ENCODE assay signal across 10 mouse cellular contexts in genomic region chr6:39527811-39528210, GRCm38 (mm10). TPM values are rescaled to one million over a fixed set of nuclear protein-coding genes. Genes with fewer than 3 reads are reported as not detected.
DNase-seq lines count a peak whose midpoint lies in the region; ATAC-seq and TF ChIP-seq lines count a peak whose summit lies in the region.
"Had no signal": no experiment of that assay in that cellular context is flagged by ENCODE, and none has a peak within 500 bp of the region (broad histone marks: within the 10 kb centered on the region; RNA-seq: fewer than 3 reads in every experiment).

No protein-coding gene starts in this region.

- peaks cover 4% of the 10 kb centered on the region; the same call in 1 of the 2 replicates for H3K36me3 ChIP-seq in lung, embryonic 15.5 days
- no peaks in the 10 kb centered on the region for H3K36me3 ChIP-seq in lung, postnatal 0 days (ENCODE audit: insufficient read depth, low read length)
- H3K36me3 ChIP-seq in hindbrain, postnatal 0 days (ENCODE audit: insufficient read depth, low read length), result peaks cover 6% of the 10 kb centered on the region; the same call in 1 of the 2 replicates
- H3K36me3 ChIP-seq in neural tube, embryonic 15.5 days, result peaks cover 6% of the 10 kb centered on the region; the same call in 1 of the 2 replicates

- no peak for ATAC-seq in lung, embryonic 15.5 days (ENCODE audit: borderline replicate concordance, extremely low read depth, low FRiP score, low TSS enrichment)
- no peak for ATAC-seq in lung, postnatal 0 days
- ATAC-seq in hindbrain, postnatal 0 days, result peak; percentile 50; the same call in 1 of the 2 replicates
- peak; percentile 46; the same call in 1 of the 2 replicates for ATAC-seq in neural tube, embryonic 15.5 days (ENCODE audit: low FRiP score)

- TF ChIP-seq EP300 in lung, postnatal 0 days (IDR thresholded peaks at IDR 0.05), result no peak

- no peak for TF ChIP-seq CTCF in lung, postnatal 0 days (IDR thresholded peaks at IDR 0.05)
- no peak for TF ChIP-seq CTCF in hindbrain, postnatal 0 days (IDR thresholded peaks at IDR 0.05; ENCODE audit: low read depth)

- no peaks in the 10 kb centered on the region for H3K27me3 ChIP-seq in lung, embryonic 15.5 days
- H3K27me3 ChIP-seq in lung, postnatal 0 days (replicated peaks; ENCODE audit: insufficient read depth, low read length), result no peaks in the 10 kb centered on the region
- no peaks in the 10 kb centered on the region for H3K27me3 ChIP-seq in hindbrain, postnatal 0 days (ENCODE audit: insufficient read depth, low read length)
- H3K27me3 ChIP-seq in neural tube, embryonic 15.5 days (replicated peaks), result no peaks in the 10 kb centered on the region

- H3K9ac ChIP-seq in lung, embryonic 15.5 days, result no peak overlapping the region
- H3K9ac ChIP-seq in lung, postnatal 0 days (replicated peaks; ENCODE audit: low read depth), result no peak overlapping the region
- H3K9ac ChIP-seq in hindbrain, postnatal 0 days (replicated peaks; ENCODE audit: low read length), result no peak overlapping the region
- no peak overlapping the region for H3K9ac ChIP-seq in neural tube, embryonic 15.5 days (replicated peaks)

- intact Hi-C loops in heart, postnatal 10 days (cut with DNase I), result no loop called here

- H3K4me1 ChIP-seq in lung, embryonic 15.5 days, result peaks cover 27% of the 10 kb centered on the region
- H3K4me1 ChIP-seq in lung, postnatal 0 days (ENCODE audit: insufficient read depth, low read depth, low read length), result peaks cover 14% of the 10 kb centered on the region; the same call in 1 of the 2 replicates
- peaks cover 15% of the 10 kb centered on the region for H3K4me1 ChIP-seq in hindbrain, postnatal 0 days (ENCODE audit: insufficient read depth, low read length)
- H3K4me1 ChIP-seq in neural tube, embryonic 15.5 days, result peaks cover 26% of the 10 kb centered on the region

- H3K9me3 ChIP-seq in lung, embryonic 15.5 days, result no peaks in the 10 kb centered on the region
- no peaks in the 10 kb centered on the region for H3K9me3 ChIP-seq in lung, postnatal 0 days (ENCODE audit: low read length)
- H3K9me3 ChIP-seq in hindbrain, postnatal 0 days (ENCODE audit: low read length), result no peaks in the 10 kb centered on the region
- H3K9me3 ChIP-seq in neural tube, embryonic 15.5 days (replicated peaks), result no peaks in the 10 kb centered on the region
- H3K9me3 ChIP-seq: embryonic facial prominence, embryonic 10.5 days had no signal

- WGBS in lung, embryonic 15.5 days, result 58% methylated on average over 4 of the region's 4 CpGs
- WGBS in lung, postnatal 0 days, result 46% methylated on average over 4 of the region's 4 CpGs
- 20% methylated on average over 4 of the region's 4 CpGs for WGBS in hindbrain, postnatal 0 days
- 27% methylated on average over 4 of the region's 4 CpGs for whole genome bisulfite sequencing in neural tube, embryonic 15.5 days

- H3K27ac ChIP-seq in lung, embryonic 15.5 days, result peak overlapping the region; percentile 65; the same call in 1 of the 2 replicates
- H3K27ac ChIP-seq in lung, postnatal 0 days (ENCODE audit: low read length), result no peak overlapping the region; the same call in 1 of the 2 replicates
- peak overlapping the region; percentile 84 for H3K27ac ChIP-seq in hindbrain, postnatal 0 days
- H3K27ac ChIP-seq in neural tube, embryonic 15.5 days (replicated peaks), result peak overlapping the region; percentile 81

- H3K4me2 ChIP-seq in lung, embryonic 15.5 days, result no peak overlapping the region
- H3K4me2 ChIP-seq in lung, postnatal 0 days (replicated peaks; ENCODE audit: low read depth, low read length), result no peak overlapping the region
- peak overlapping the region; percentile 45; the same call in 1 of the 2 replicates for H3K4me2 ChIP-seq in hindbrain, postnatal 0 days (ENCODE audit: low read depth, low read length)
- 0 out of 2 replicates have a peak overlapping the region, but pooled peaks have one; percentile 1 for H3K4me2 ChIP-seq in neural tube, embryonic 15.5 days

- peak; percentile 86 for DNase-seq in heart, adult 11 months
- no peak for DNase-seq in heart, postnatal 10 days
- no peak for DNase-seq in lung, postnatal 0 days (ENCODE audit: low spot score)
- peak; percentile 62 for DNase-seq in hindbrain, postnatal 0 days (ENCODE audit: low spot score)
- DNase-seq in embryo, embryonic 9.5 days (ENCODE audit: extremely low spot score), result no peak
- DNase-seq in urinary bladder, postnatal 10 days (ENCODE audit: low spot score), result no peak
- DNase-seq: kidney, adult 18-20 months had no signal

- H3K4me3 ChIP-seq in lung, embryonic 15.5 days, result no peak overlapping the region
- no peak overlapping the region for H3K4me3 ChIP-seq in lung, postnatal 0 days (ENCODE audit: low read depth, low read length)
- no peak overlapping the region for H3K4me3 ChIP-seq in hindbrain, postnatal 0 days (ENCODE audit: low read length)
- no peak overlapping the region for H3K4me3 ChIP-seq in neural tube, embryonic 15.5 days (replicated peaks)
- H3K4me3 ChIP-seq: embryonic facial prominence, embryonic 10.5 days had no signal

RNA-seq across cellular contexts. Expression of gene Dennd2a, which starts 29.9 kb away (rescaled TPM):
- 10 to 100 TPM; 22.9 to 23.7 TPM for total RNA-seq in heart, postnatal 10 days (2021)
- 20.5 and 20.8 TPM in 2 replicates for polyA plus RNA-seq in lung, embryonic 15.5 days (2015; fragmentation: Nextera tagmentation; extraction: Ambion mirVana)
- polyA plus RNA-seq in lung, postnatal 0 days (2015; fragmentation: Nextera tagmentation; extraction: Ambion mirVana), result 13.4 and 13.8 TPM in 2 replicates
- 19.2 and 30.4 TPM in 2 replicates for total RNA-seq in hindbrain, postnatal 0 days (2014; rRNA removed)
- 13.2 and 14.6 TPM in 2 replicates for polyA plus RNA-seq in hindbrain, postnatal 0 days (2015; fragmentation: Nextera tagmentation; extraction: Ambion mirVana)
- polyA plus RNA-seq in neural tube, embryonic 15.5 days (2015; fragmentation: Nextera tagmentation; extraction: Ambion mirVana), result 14.8 and 15.0 TPM in 2 replicates

RNA-seq across cellular contexts. Expression of gene Adck2, which starts 45.9 kb away (rescaled TPM):
- 10 to 100 TPM; 19.2 to 19.4 TPM for total RNA-seq in heart, postnatal 10 days (2021)
- 26.6 and 28.5 TPM in 2 replicates for polyA plus RNA-seq in lung, embryonic 15.5 days (2015; fragmentation: Nextera tagmentation; extraction: Ambion mirVana)
- 24.6 and 25.7 TPM in 2 replicates for polyA plus RNA-seq in lung, postnatal 0 days (2015; fragmentation: Nextera tagmentation; extraction: Ambion mirVana)
- 14.8 and 18.8 TPM in 2 replicates for total RNA-seq in hindbrain, postnatal 0 days (2014; rRNA removed)
- polyA plus RNA-seq in hindbrain, postnatal 0 days (2015; fragmentation: Nextera tagmentation; extraction: Ambion mirVana), result 35.6 and 36.9 TPM in 2 replicates
- polyA plus RNA-seq in neural tube, embryonic 15.5 days (2015; fragmentation: Nextera tagmentation; extraction: Ambion mirVana), result 44.8 and 45.3 TPM in 2 replicates

RNA-seq across cellular contexts. Expression of gene Gm42420, which starts 57.7 kb away (rescaled TPM):
- 1 to 10 TPM in 1 of 2 experiments, not detected in 1; 1.6 TPM for total RNA-seq in heart, postnatal 10 days (2021)
- polyA plus RNA-seq in lung, embryonic 15.5 days (2015; fragmentation: Nextera tagmentation; extraction: Ambion mirVana), result 0.85 TPM in 1 of 2 replicates, not detected in the other
- 0.75 and 0.89 TPM in 2 replicates for polyA plus RNA-seq in lung, postnatal 0 days (2015; fragmentation: Nextera tagmentation; extraction: Ambion mirVana)
- total RNA-seq in hindbrain, postnatal 0 days (2014; rRNA removed), result not detected in 2 replicates
- polyA plus RNA-seq in hindbrain, postnatal 0 days (2015; fragmentation: Nextera tagmentation; extraction: Ambion mirVana), result 1.3 and 2.5 TPM in 2 replicates
- 2.0 and 3.5 TPM in 2 replicates for polyA plus RNA-seq in neural tube, embryonic 15.5 days (2015; fragmentation: Nextera tagmentation; extraction: Ambion mirVana)
- polyA plus RNA-seq: embryonic facial prominence, embryonic 10.5 days had no signal

Comparison
In these comparisons a context has a peak if more than half of its experiments do, and no peak if none do; other contexts are left out.
1. DNase-seq: peak in heart, adult 11 months (single experiment) and hindbrain, postnatal 0 days (single experiment); none in heart, postnatal 10 days (0 of 2), lung, postnatal 0 days (single experiment), embryo, embryonic 9.5 days (single experiment) and urinary bladder, postnatal 10 days (single experiment).
2. ATAC-seq: peak in hindbrain, postnatal 0 days (single experiment) and neural tube, embryonic 15.5 days (single experiment); none in lung, embryonic 15.5 days (single experiment) and lung, postnatal 0 days (single experiment).
3. H3K4me2 ChIP-seq: peak in hindbrain, postnatal 0 days (single experiment) and neural tube, embryonic 15.5 days (single experiment); none in lung, embryonic 15.5 days (single experiment) and lung, postnatal 0 days (single experiment).